Mouse (Mus musculus) hindbrain, embryonic 14.5 days (tissue): ENCODE results near the gene Slc17a8. TPM values are rescaled to one million over a fixed set of nuclear protein-coding genes. Genes with fewer than 3 reads are reported as not detected.

Experiments
- ATAC-seq: fragments of 200-750 bp; cut with Nextera tagmentation; 2 replicates; pipeline ENCODE4 v1.8.0; 2017; ENCODE audit warnings: moderate number of reproducible peaks, mild to moderate bottlenecking, moderate TSS enrichment, moderate library complexity; ENCODE audit not compliant: low FRiP score
- DNase-seq: peaks from one replicate; pipeline ENCODE4 v3.0.0-alpha.2; 2015; ENCODE audit warnings: low spot score
- H3K27ac ChIP-seq: fragments of 300-500 bp; sonication (generic); 2 replicates; pipeline ENCODE4 v1.5.1; 2014; ENCODE audit warnings: mild to moderate bottlenecking, moderate library complexity
- H3K27me3 ChIP-seq: fragments of 300-500 bp; sonication (generic); 2 replicates; pipeline ENCODE4 v1.6.1; 2014; ENCODE audit warnings: mild to moderate bottlenecking, low read length, mixed read lengths; ENCODE audit not compliant: control insufficient read depth, insufficient read depth
- H3K36me3 ChIP-seq: fragments of 300-500 bp; sonication (generic); replicated peaks from 2 replicates; pipeline ENCODE4 v1.6.1; 2014; ENCODE audit not compliant: control insufficient read depth, insufficient read depth
- H3K4me1 ChIP-seq: fragments of 300-500 bp; sonication (generic); replicated peaks from 2 replicates; pipeline ENCODE4 v1.6.1; 2014; ENCODE audit warnings: antibody characterized with exemption, low read length, mixed read lengths; ENCODE audit not compliant: control insufficient read depth, insufficient read depth
- H3K4me2 ChIP-seq: fragments of 300-500 bp; sonication (generic); replicated peaks from 2 replicates; pipeline ENCODE4 v1.6.1; 2014; ENCODE audit warnings: mild to moderate bottlenecking, moderate library complexity
- H3K4me3 ChIP-seq: fragments of 300-500 bp; sonication (generic); replicated peaks from 2 replicates; pipeline ENCODE4 v1.5.1; 2014; ENCODE audit warnings: mild to moderate bottlenecking, low read length
- H3K9ac ChIP-seq: fragments of 300-500 bp; sonication (generic); 2 replicates; pipeline ENCODE4 v1.6.1; 2014
- H3K9me3 ChIP-seq: fragments of 300-500 bp; sonication (generic); 2 replicates; pipeline ENCODE4 v1.6.1; 2016; ENCODE audit warnings: low read length; ENCODE audit not compliant: control insufficient read depth
- WGBS: fragments of 180-500 bp; shearing (Covaris S2); extraction: QIAGEN DNeasy Blood & Tissue Kit; methylation state at CpG from one replicate; pipeline ENCODE4 v1.1.7; 2014; 5-methylcytosine and 5-hydroxymethylcytosine counted together
- polyA plus RNA-seq: library from polyadenylated mRNA; unstranded; fragments of >200 nt; fragmentation: Nextera tagmentation; extraction: Ambion mirVana; gene quantifications from 2 replicates; pipeline ENCODE4 v1.2.1, GENCODE M21; 2014

Gene Slc17a8
- polyA plus RNA-seq, 1 experiment from 2014 or later = 1.4 TPM

DNA sequence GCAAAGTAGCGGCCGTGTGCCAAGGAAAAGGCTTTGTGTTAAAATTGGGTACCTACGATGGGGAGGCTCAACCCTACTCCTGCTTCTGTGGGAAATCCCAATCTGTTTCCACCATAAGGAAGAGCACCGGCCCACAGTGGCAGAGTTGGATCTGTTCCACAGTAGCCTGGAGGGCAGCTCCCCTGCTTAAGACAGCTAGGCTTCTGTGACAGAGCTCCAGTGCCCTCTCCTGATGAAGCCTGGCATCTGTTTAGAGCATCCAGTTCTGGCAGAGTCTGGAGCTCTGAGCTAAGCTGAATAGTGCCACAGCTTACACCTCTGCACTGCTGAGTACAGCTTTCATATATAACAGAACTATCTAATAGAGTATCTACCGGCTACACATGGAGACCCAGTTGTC, 14.0 kb upstream of the Slc17a8 start:
- H3K27ac ChIP-seq = no peak overlapping the region
- WGBS = 73% methylated on average over 5 of the region's 5 CpGs
- ATAC-seq (peak; percentile 63; the same call in 1 of the 2 replicates), DNase-seq (peak; percentile 69)
- 0 out of 2 replicates have a peak, but pooled peaks cover 4% of the 10 kb centered on the region for H3K9me3 ChIP-seq
- H3K4me2 ChIP-seq = no peak overlapping the region
- no peak overlapping the region for H3K4me3 ChIP-seq
- H3K9ac ChIP-seq = no peak overlapping the region
- no peaks in the 10 kb centered on the region for H3K4me1 ChIP-seq
- peaks cover 20% of the 10 kb centered on the region for H3K36me3 ChIP-seq
- H3K27me3 ChIP-seq = no peaks in the 10 kb centered on the region

DNA sequence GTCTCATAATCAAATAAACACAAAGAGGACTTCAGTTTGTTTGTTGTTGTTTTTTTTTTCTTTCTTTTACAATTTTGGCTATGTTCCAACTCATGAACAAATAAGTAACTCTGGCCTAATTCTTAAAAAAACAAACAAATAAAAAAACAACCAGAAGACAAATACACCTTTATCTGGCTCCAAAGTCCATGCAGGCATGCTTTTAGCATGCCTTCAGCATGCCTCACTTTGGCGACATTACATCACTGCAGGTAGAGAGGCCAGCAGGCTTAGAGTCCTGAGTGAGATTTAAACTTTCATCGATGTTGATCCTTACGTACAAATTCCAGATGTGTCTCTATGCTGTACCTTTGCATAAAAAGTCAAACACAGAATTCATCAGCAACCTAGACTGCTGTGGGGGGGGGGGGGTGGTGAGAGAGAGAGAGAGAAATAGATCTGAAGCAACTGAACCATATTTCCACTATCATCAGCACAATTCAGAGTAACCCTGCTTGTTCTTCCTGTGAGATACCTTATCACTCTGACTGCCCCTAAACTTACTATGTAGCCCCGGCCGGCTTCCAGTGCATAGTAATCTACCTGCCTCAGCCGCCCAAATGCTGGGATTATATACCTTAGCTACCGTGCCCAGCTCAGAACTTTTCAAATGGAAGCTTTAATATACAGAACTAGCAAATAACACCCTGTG, 12.8 kb upstream of the Slc17a8 start:
- DNase-seq (no peak), ATAC-seq (no peak)
- Histone ChIP-seq H3K27ac (no peak overlapping the region), H3K4me3 (no peak overlapping the region), H3K4me2 (no peak overlapping the region), H3K9me3 (0 out of 2 replicates have a peak, but pooled peaks cover 4% of the 10 kb centered on the region), H3K36me3 (peaks cover 9% of the 10 kb centered on the region; the same call in 1 of the 2 replicates), H3K27me3 (no peaks in the 10 kb centered on the region), H3K9ac (no peak overlapping the region), H3K4me1 (no peaks in the 10 kb centered on the region)
- WGBS = 94% methylated on average over 7 of the region's 7 CpGs

DNA sequence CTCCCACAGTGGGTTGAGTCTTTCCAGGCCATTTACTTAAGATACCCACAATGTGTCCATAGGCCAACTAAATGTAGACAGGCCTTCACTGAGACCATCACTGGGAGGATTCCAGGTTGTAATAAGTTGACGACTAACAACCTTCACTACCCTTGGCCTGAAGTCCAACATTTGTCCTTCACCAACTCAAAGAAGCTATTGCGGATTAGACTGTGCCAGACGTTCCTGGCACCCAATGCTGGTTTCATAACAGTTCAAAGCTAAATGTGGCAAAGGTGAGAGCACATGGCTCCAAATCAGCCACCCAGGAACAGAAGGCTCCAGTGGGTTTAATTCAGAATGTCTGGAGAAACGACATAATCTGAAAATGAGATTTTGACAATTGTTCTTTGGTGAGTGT, 12.1 kb upstream of the Slc17a8 start:
- H3K9me3 ChIP-seq = 0 out of 2 replicates have a peak, but pooled peaks cover under 1% of the 10 kb centered on the region
- DNase-seq (no peak), ATAC-seq (no peak)
- WGBS = 93% methylated on average over 4 of the region's 4 CpGs
- H3K4me1 ChIP-seq = no peaks in the 10 kb centered on the region
- H3K36me3 ChIP-seq = peaks cover 2% of the 10 kb centered on the region; the same call in 1 of the 2 replicates
- H3K27ac ChIP-seq = no peak overlapping the region
- no peak overlapping the region for H3K9ac ChIP-seq
- H3K27me3 ChIP-seq = no peaks in the 10 kb centered on the region
- H3K4me2 ChIP-seq = no peak overlapping the region
- no peak overlapping the region for H3K4me3 ChIP-seq

DNA sequence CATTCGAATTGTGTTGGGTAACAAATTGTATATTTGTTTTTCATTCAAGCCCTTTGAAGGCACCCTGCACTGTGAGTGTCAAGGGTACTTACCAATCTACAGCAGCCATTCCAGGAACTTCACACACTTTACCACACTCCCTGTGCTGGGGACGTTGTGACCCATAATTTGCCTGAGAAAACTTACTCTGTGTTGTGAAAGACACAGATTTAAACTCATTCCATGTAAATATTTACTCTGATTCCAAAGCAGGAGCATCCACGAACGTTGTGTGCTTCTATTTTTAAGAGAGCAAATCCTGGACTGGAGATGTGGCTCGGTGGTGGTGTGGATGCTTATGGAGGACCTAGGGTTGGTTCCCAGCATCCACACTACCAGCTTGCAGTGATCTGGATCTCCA, 10.8 kb upstream of the Slc17a8 start:
- Histone ChIP-seq H3K27me3 (no peaks in the 10 kb centered on the region), H3K27ac (no peak overlapping the region), H3K36me3 (no peaks in the 10 kb centered on the region), H3K4me1 (no peaks in the 10 kb centered on the region), H3K9me3 (no peaks in the 10 kb centered on the region), H3K9ac (no peak overlapping the region), H3K4me2 (no peak overlapping the region), H3K4me3 (no peak overlapping the region)
- DNase-seq (no peak), ATAC-seq (no peak)
- WGBS = 79% methylated on average over 5 of the region's 5 CpGs

DNA sequence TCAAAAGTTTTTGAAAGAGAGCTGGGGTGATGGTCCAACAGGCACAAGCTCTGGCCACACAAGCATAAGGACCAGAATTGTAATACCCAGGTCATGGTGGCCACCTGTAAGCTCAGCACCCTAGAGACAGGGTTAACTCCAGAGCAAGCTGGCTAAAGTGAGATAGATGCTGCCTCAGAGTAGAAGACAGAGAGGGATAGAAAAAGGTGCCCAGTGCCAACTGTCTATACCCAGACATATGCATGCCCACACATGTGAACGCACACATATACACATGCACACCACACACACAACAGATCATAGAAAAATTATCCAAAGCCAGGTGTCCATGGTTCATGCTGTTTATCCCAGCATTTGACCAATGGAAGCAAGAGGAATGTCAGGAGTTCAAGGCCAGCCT, 9.5 kb upstream of the Slc17a8 start:
- no peak overlapping the region for H3K4me2 ChIP-seq
- H3K9me3 ChIP-seq = no peaks in the 10 kb centered on the region
- H3K27me3 ChIP-seq = no peaks in the 10 kb centered on the region
- DNase-seq (no peak), ATAC-seq (peak; percentile 6; the same call in 1 of the 2 replicates)
- H3K36me3 ChIP-seq = no peaks in the 10 kb centered on the region
- no peaks in the 10 kb centered on the region for H3K4me1 ChIP-seq
- no peak overlapping the region for H3K27ac ChIP-seq
- no peak overlapping the region for H3K4me3 ChIP-seq
- 93% methylated on average over 1 of the region's 1 CpGs for WGBS
- H3K9ac ChIP-seq = no peak overlapping the region

DNA sequence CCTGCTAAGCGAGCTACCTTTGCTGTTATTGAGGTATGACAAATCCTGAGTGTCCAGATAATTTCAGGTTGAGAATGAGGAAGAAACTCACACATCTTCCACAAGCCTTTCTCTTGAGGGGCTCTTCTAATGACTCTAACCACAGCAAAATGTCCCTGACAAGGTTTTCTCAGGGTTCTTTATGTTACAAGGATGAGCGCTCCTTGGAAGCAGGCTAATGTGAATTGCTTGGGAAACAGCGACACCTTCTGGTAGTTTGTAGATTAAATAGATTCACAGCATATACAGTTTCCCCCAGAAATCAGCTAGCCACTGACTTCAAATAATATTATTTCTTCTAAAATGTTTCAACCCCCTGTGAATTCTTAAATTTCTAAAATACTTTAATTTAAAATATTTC, 9.0 kb upstream of the Slc17a8 start:
- Histone ChIP-seq H3K9ac (no peak overlapping the region), H3K4me1 (no peaks in the 10 kb centered on the region), H3K9me3 (no peaks in the 10 kb centered on the region), H3K27me3 (no peaks in the 10 kb centered on the region), H3K4me3 (no peak overlapping the region), H3K27ac (no peak overlapping the region), H3K36me3 (no peaks in the 10 kb centered on the region), H3K4me2 (no peak overlapping the region)
- DNase-seq = peak; percentile 97
- WGBS = 25% methylated on average over 3 of the region's 3 CpGs
- peak; percentile 82 for ATAC-seq

DNA sequence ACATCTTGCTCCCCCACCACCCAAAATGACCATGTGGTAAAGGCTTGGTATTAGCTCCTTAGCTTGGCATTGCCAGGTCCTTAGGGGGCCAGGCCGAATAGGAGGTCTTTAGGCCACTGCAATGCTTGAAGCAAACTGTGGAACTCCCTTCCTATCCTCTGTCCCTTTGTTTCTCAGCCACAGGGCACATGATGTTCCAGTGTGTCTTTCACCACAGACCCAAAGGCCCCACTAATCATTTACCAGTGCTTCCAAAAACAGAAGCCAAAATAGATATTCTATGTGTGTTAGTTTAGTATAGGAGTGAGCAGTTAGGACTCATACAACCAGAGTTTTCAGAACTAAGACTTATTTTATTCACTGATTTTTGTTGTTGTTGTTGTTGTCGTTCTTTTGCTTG, 5.7 kb upstream of the Slc17a8 start:
- Histone ChIP-seq H3K4me1 (no peaks in the 10 kb centered on the region), H3K27ac (no peak overlapping the region), H3K9me3 (no peaks in the 10 kb centered on the region), H3K9ac (no peak overlapping the region), H3K36me3 (no peaks in the 10 kb centered on the region), H3K4me3 (no peak overlapping the region), H3K27me3 (no peaks in the 10 kb centered on the region), H3K4me2 (no peak overlapping the region)
- no peak for ATAC-seq
- WGBS = 91% methylated on average over 2 of the region's 2 CpGs
- no peak for DNase-seq

DNA sequence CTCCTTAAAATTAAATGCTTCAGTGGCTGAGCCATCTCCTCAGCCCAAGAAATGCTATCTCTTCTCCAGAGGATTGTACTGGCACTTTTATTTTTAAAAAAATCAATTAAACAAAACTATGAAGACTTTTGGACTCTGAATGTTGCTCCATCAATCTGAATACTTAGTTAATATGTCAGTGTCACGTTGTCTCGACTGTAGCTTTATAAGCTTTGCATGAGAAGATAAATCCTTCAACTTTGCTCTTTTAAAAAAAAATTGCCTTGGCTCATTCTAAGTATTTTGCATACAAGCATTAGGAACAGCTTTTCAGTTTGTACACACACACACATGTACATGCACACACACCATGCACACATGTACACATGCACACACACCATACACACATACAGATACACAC, 3.1 kb upstream of the Slc17a8 start:
- WGBS = 85% methylated on average over 2 of the region's 2 CpGs
- ATAC-seq = no peak
- no peaks in the 10 kb centered on the region for H3K27me3 ChIP-seq
- no peak overlapping the region for H3K4me2 ChIP-seq
- no peak for DNase-seq
- H3K4me3 ChIP-seq = no peak overlapping the region
- no peak overlapping the region for H3K9ac ChIP-seq
- no peaks in the 10 kb centered on the region for H3K9me3 ChIP-seq
- no peaks in the 10 kb centered on the region for H3K4me1 ChIP-seq
- H3K27ac ChIP-seq = no peak overlapping the region
- no peaks in the 10 kb centered on the region for H3K36me3 ChIP-seq

DNA sequence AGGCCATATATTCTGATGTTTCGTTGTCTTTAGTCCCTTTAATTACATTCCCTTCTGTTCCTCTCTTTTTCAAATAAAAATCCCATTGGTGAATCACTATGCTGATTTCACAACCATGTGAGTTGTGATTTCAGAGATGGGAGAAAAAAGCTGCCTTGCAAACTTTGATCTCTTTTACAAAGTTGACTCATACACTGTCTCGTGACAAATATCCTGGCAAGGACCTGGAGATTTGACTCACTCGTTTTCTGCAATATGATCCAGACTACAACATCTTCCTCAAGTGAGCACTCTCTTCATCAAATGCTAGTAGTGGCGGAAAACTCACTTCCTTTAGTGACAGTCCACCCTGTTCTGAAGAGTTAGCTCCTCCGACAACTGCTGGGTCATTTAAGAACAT, 21.7 kb downstream of the Slc17a8 start:
- no peaks in the 10 kb centered on the region for H3K4me1 ChIP-seq
- no peak overlapping the region for H3K4me3 ChIP-seq
- H3K9me3 ChIP-seq = no peaks in the 10 kb centered on the region
- H3K27ac ChIP-seq = no peak overlapping the region
- DNase-seq (no peak), ATAC-seq (no peak)
- no peaks in the 10 kb centered on the region for H3K27me3 ChIP-seq
- no peak overlapping the region for H3K9ac ChIP-seq
- H3K36me3 ChIP-seq = no peaks in the 10 kb centered on the region
- H3K4me2 ChIP-seq = no peak overlapping the region
- 84% methylated on average over 5 of the region's 5 CpGs for WGBS

DNA sequence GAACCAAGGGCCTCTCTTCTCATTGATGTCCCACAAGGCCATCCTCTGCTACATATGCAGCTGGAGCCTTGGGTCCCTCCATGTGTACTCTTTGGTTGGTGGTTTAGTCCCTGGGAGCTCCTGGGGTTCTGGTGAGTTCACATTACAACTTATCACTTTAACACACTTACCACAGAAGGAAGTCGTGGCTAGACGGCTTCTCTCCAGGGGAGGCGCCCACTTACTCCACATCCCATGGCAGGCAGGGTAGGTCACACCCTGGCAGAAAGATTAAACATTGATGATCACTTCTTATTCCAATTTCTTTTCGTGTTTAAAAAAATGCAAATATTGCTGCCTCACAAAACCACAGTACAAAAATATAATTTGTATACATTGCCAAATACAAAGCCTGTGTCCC, 23.8 kb downstream of the Slc17a8 start:
- Histone ChIP-seq H3K36me3 (no peaks in the 10 kb centered on the region), H3K4me1 (no peaks in the 10 kb centered on the region), H3K9ac (no peak overlapping the region), H3K27me3 (no peaks in the 10 kb centered on the region), H3K4me3 (no peak overlapping the region), H3K4me2 (no peak overlapping the region), H3K9me3 (no peaks in the 10 kb centered on the region), H3K27ac (no peak overlapping the region)
- WGBS = 87% methylated on average over 4 of the region's 4 CpGs
- no peak for DNase-seq
- no peak for ATAC-seq
